Mouse (Mus musculus) layer of hippocampus, postnatal 14 days (tissue): ENCODE measurements around the gene Lmod1. TPM values are rescaled to one million over a fixed set of nuclear protein-coding genes. Genes with fewer than 3 reads are reported as not detected.
A peak's percentile ranks its signal among the peaks of the same experiment; 100 is the strongest.
"Not testable (repeated sequence)": the region's sequence is repeated elsewhere in the genome, so short reads cannot be mapped to it uniquely, and the experiment has no call there.

Experiments used
- DNase-seq, 2 experiments: peaks; one replicate each; pipeline ENCODE4 v3.0.0; 2021 to 2022; ENCODE audit warnings: low spot score in 2 of 2, mixed read lengths in 1 of 2
- total RNA-seq, 2 experiments: library from RNA; stranded (reverse); gene quantifications; 2 replicates each; pipeline ENCODE4 v1.2.3; 2021

Lmod1 gene
- total RNA-seq, 2 experiments from 2014 or later: 0.50 to 0.53 TPM

- no peak for DNase-seq
These were observed 36.9 kb downstream of the Lmod1 start for GRCm38 (mm10) chr1:135361491-135361890.

- DNase-seq: no peak
These were observed 37.5 kb downstream of the Lmod1 start for GRCm38 (mm10) chr1:135362115-135362514.

GRCm38 (mm10) chr1:135363446-135363845 is 38.8 kb downstream of the Lmod1 start:
- DNase-seq: no peak

- DNase-seq: no peak
These were observed 41.8 kb downstream of the Lmod1 start for GRCm38 (mm10) chr1:135366380-135366779.

GRCm38 (mm10) chr1:135367005-135367404 is 42.4 kb downstream of the Lmod1 start:
- no peak for DNase-seq

- DNase-seq: no peak
These were observed 43.0 kb downstream of the Lmod1 start for GRCm38 (mm10) chr1:135367595-135367994.

- DNase-seq: peak; percentile 89 to 94
These were observed 43.6 kb downstream of the Lmod1 start for GRCm38 (mm10) chr1:135368245-135368644.

GRCm38 (mm10) chr1:135368982-135369381 is 44.4 kb downstream of the Lmod1 start:
- DNase-seq: peak; percentile 46 to 67

- no peak for DNase-seq
These were observed 44.8 kb downstream of the Lmod1 start for GRCm38 (mm10) chr1:135369415-135369814.

- no peak for DNase-seq
These were observed 48.6 kb downstream of the Lmod1 start for GRCm38 (mm10) chr1:135373171-135373677.

- no peak for DNase-seq
These were observed 49.7 kb downstream of the Lmod1 start for GRCm38 (mm10) chr1:135374175-135374867.

- DNase-seq: peak; percentile 75 to 86
These were observed 50.4 kb downstream of the Lmod1 start, which contains the start of gene Shisa4 for GRCm38 (mm10) chr1:135374868-135375581. Shisa4 (minus strand) TSS chr1:135375237.

- no peak for DNase-seq
These were observed 54.0 kb downstream of the Lmod1 start for GRCm38 (mm10) chr1:135378576-135378975.

GRCm38 (mm10) chr1:135379048-135379447 is 54.4 kb downstream of the Lmod1 start:
- no peak for DNase-seq

GRCm38 (mm10) chr1:135380071-135380991 is 55.7 kb downstream of the Lmod1 start:
- peak in 1 of 2 experiments; percentile 59 for DNase-seq

- DNase-seq: not testable (repeated sequence)
These were observed 57.0 kb downstream of the Lmod1 start for GRCm38 (mm10) chr1:135381560-135381959.

- DNase-seq: no peak
These were observed 59.6 kb downstream of the Lmod1 start for GRCm38 (mm10) chr1:135384171-135384570.

- no peak for DNase-seq
These were observed 60.6 kb downstream of the Lmod1 start for GRCm38 (mm10) chr1:135385161-135385560.

GRCm38 (mm10) chr1:135399466-135399865 is 74.9 kb downstream of the Lmod1 start:
- DNase-seq: no peak

- no peak for DNase-seq
These were observed 77.0 kb downstream of the Lmod1 start for GRCm38 (mm10) chr1:135401452-135402110.

- DNase-seq: no peak
These were observed 80.7 kb downstream of the Lmod1 start for GRCm38 (mm10) chr1:135405356-135405755.
